Mouse (Mus musculus) embryonic facial prominence, embryonic 12.5 days (tissue): ENCODE results near the gene Gm3573. TPM values are rescaled to one million over a fixed set of nuclear protein-coding genes. Genes with fewer than 3 reads are reported as not detected.
"Not testable (repeated sequence)": the region's sequence is repeated elsewhere in the genome, so short reads cannot be mapped to it uniquely, and the experiment has no call there.

ENCODE experiments used
- ATAC-seq: fragments of 200-750 bp; cut with Nextera tagmentation; 2 replicates; pipeline ENCODE4 v1.8.0; 2017; ENCODE audit not compliant: insufficient number of reproducible peaks, insufficient read depth, low FRiP score, low TSS enrichment
- H3K27ac ChIP-seq: fragments of 300-500 bp; sonication (generic); 2 replicates; pipeline ENCODE4 v1.5.1; 2016; ENCODE audit warnings: mild to moderate bottlenecking
- H3K27me3 ChIP-seq: fragments of 300-500 bp; sonication (generic); 2 replicates; pipeline ENCODE4 v1.6.1; 2016; ENCODE audit warnings: mild to moderate bottlenecking, moderate library complexity
- H3K36me3 ChIP-seq: fragments of 300-500 bp; sonication (generic); 2 replicates; pipeline ENCODE4 v1.6.1; 2016; ENCODE audit warnings: mild to moderate bottlenecking
- H3K4me1 ChIP-seq: fragments of 300-500 bp; sonication (generic); 2 replicates; pipeline ENCODE4 v1.6.1; 2016
- H3K4me2 ChIP-seq: fragments of 300-500 bp; sonication (generic); replicated peaks from 2 replicates; pipeline ENCODE4 v1.6.1; 2016; ENCODE audit warnings: mild to moderate bottlenecking, moderate library complexity
- H3K4me3 ChIP-seq: fragments of 300-500 bp; sonication (generic); 2 replicates; pipeline ENCODE4 v1.5.1; 2016; ENCODE audit warnings: mild to moderate bottlenecking
- H3K9ac ChIP-seq: fragments of 300-500 bp; sonication (generic); 2 replicates; pipeline ENCODE4 v1.6.1; 2016; ENCODE audit warnings: mild to moderate bottlenecking, moderate library complexity
- H3K9me3 ChIP-seq: fragments of 300-500 bp; sonication (generic); 2 replicates; pipeline ENCODE4 v1.6.1; 2016; ENCODE audit warnings: mild to moderate bottlenecking, moderate library complexity
- WGBS: fragments of 180-500 bp; shearing (Covaris S2); methylation state at CpG from one replicate; pipeline ENCODE4 v1.1.7; 2016; 5-methylcytosine and 5-hydroxymethylcytosine counted together
- polyA plus RNA-seq: library from polyadenylated mRNA; unstranded; fragments of >200 nt; fragmentation: Nextera tagmentation; extraction: Ambion mirVana; gene quantifications from 2 replicates; pipeline ENCODE4 v1.2.1, GENCODE M21; 2016

Gm3573 gene
- not detected in 2 replicates for polyA plus RNA-seq

- H3K27ac ChIP-seq, H3K4me1 ChIP-seq, H3K4me2 ChIP-seq, H3K36me3 ChIP-seq, ATAC-seq, H3K27me3 ChIP-seq, H3K4me3 ChIP-seq, H3K9ac ChIP-seq, H3K9me3 ChIP-seq: not testable (repeated sequence)
- WGBS: no CpG with 5 or more reads among the region's 1 CpGs
These were observed at the start of gene Gm3573 for GRCm38 (mm10) chr14:42190691-42191090. Gm3573 (minus strand) TSS chr14:42190791.

- H3K36me3 ChIP-seq, H3K27ac ChIP-seq, H3K9ac ChIP-seq, H3K9me3 ChIP-seq, H3K4me1 ChIP-seq, H3K4me3 ChIP-seq, H3K4me2 ChIP-seq, ATAC-seq, H3K27me3 ChIP-seq: not testable (repeated sequence)
- 78% methylated on average over 9 of the region's 10 CpGs for WGBS
These were observed 26.4 kb upstream of the Gm3573 start for GRCm38 (mm10) chr14:42216766-42217537.

GRCm38 (mm10) chr14:42183936-42184335 is 6.7 kb downstream of the Gm3573 start:
- not testable (repeated sequence) for ATAC-seq

GRCm38 (mm10) chr14:42162522-42162921 is 28.1 kb downstream of the Gm3573 start, which contains the start of gene Gm17027:
Gm17027 (minus strand) TSS chr14:42162622.
- not testable (repeated sequence) for H3K4me1 ChIP-seq, ATAC-seq, H3K27ac ChIP-seq, H3K4me3 ChIP-seq, H3K4me2 ChIP-seq, H3K27me3 ChIP-seq, H3K36me3 ChIP-seq, H3K9me3 ChIP-seq, H3K9ac ChIP-seq
- 95% methylated on average over 1 of the region's 2 CpGs for WGBS

More at GRCm38 (mm10) chr14:42183936-42184335, 6.7 kb downstream of the Gm3573 start:
- not testable (repeated sequence) for H3K27ac ChIP-seq, H3K27me3 ChIP-seq, H3K4me1 ChIP-seq, H3K9me3 ChIP-seq, H3K9ac ChIP-seq, H3K36me3 ChIP-seq, H3K4me2 ChIP-seq, H3K4me3 ChIP-seq
- WGBS: 84% methylated on average over 3 of the region's 3 CpGs

Other genes with a start within 250 kb of the Gm3573 start
- gene 1700024B05Rik, start 246.8 kb downstream of the Gm3573 start, polyA plus RNA-seq: not detected in 2 replicates
- gene Gm6401, start 222.9 kb downstream of the Gm3573 start, polyA plus RNA-seq: not detected in 2 replicates
- not detected in 2 replicates for gene Gm3543, start 207.5 kb downstream of the Gm3573 start, polyA plus RNA-seq
- not detected in 2 replicates for gene Gm7951, start 73.4 kb downstream of the Gm3573 start, polyA plus RNA-seq
- gene Gm17027, start 28.2 kb downstream of the Gm3573 start, polyA plus RNA-seq: not detected in 2 replicates
- gene Gm17026, start 69.3 kb upstream of the Gm3573 start, polyA plus RNA-seq: not detected in 2 replicates
- not detected in 2 replicates for gene Gm9611, start 106.6 kb upstream of the Gm3573 start, polyA plus RNA-seq
- not detected in 2 replicates for gene Gm7995, start 119.4 kb upstream of the Gm3573 start, polyA plus RNA-seq
- gene Gm8005, start 248.9 kb upstream of the Gm3573 start, polyA plus RNA-seq: not detected in 2 replicates